Mouse (Mus musculus) embryonic facial prominence, embryonic 13.5 days (tissue): Measurements from ENCODE around the gene Olfr389. TPM values are rescaled to one million over a fixed set of nuclear protein-coding genes. Genes with fewer than 3 reads are reported as not detected.

Experiments used
- ATAC-seq: fragments of 200-750 bp; cut with Nextera tagmentation; 2 replicates; pipeline ENCODE4 v1.8.0; 2017; ENCODE audit warnings: low read depth; ENCODE audit not compliant: insufficient number of reproducible peaks, insufficient read depth, low FRiP score, low TSS enrichment
- H3K27ac ChIP-seq: fragments of 300-500 bp; sonication (generic); 2 replicates; pipeline ENCODE4 v1.5.1; 2015; ENCODE audit warnings: moderate library complexity, mild to moderate bottlenecking, inconsistent platforms
- H3K27me3 ChIP-seq: fragments of 300-500 bp; sonication (generic); 2 replicates; pipeline ENCODE4 v1.6.1; 2015; ENCODE audit warnings: mild to moderate bottlenecking, inconsistent platforms
- H3K36me3 ChIP-seq: fragments of 300-500 bp; sonication (generic); 2 replicates; pipeline ENCODE4 v1.6.1; 2015; ENCODE audit warnings: mild to moderate bottlenecking, inconsistent platforms
- H3K4me1 ChIP-seq: fragments of 300-500 bp; sonication (generic); 2 replicates; pipeline ENCODE4 v1.6.1; 2015; ENCODE audit warnings: inconsistent platforms
- H3K4me2 ChIP-seq: fragments of 300-500 bp; sonication (generic); 2 replicates; pipeline ENCODE4 v1.6.1; 2015; ENCODE audit warnings: moderate library complexity, mild to moderate bottlenecking, inconsistent platforms
- H3K4me3 ChIP-seq: fragments of 300-500 bp; sonication (generic); 2 replicates; pipeline ENCODE4 v1.5.1; 2015; ENCODE audit warnings: mild to moderate bottlenecking, inconsistent platforms
- H3K9ac ChIP-seq: fragments of 300-500 bp; sonication (generic); 2 replicates; pipeline ENCODE4 v1.6.1; 2015; ENCODE audit warnings: mild to moderate bottlenecking, inconsistent platforms
- H3K9me3 ChIP-seq: fragments of 300-500 bp; sonication (generic); 2 replicates; pipeline ENCODE4 v1.6.1; 2016; ENCODE audit warnings: inconsistent platforms
- whole genome bisulfite sequencing: fragments of 180-500 bp; shearing (Covaris S2); methylation state at CpG from one replicate; pipeline ENCODE4 v1.1.7; 2015; ENCODE audit warnings: mixed read lengths; 5-methylcytosine and 5-hydroxymethylcytosine counted together
- polyA plus RNA-seq: library from polyadenylated mRNA; unstranded; fragments of >200 nt; fragmentation: Nextera tagmentation; extraction: Ambion mirVana; gene quantifications from 2 replicates; pipeline ENCODE4 v1.2.1, GENCODE M21; 2015

Olfr389 gene
- not detected in 2 replicates for polyA plus RNA-seq

- Histone ChIP-seq H3K36me3 (no peaks in the 10 kb centered on the region), H3K4me1 (no peaks in the 10 kb centered on the region), H3K4me2 (no peak within 1 kb of the TSS), H3K9me3 (no peaks in the 10 kb centered on the region), H3K27ac (no peak within 1 kb of the TSS), H3K4me3 (no peak within 1 kb of the TSS), H3K27me3 (no peaks in the 10 kb centered on the region), H3K9ac (no peak within 1 kb of the TSS)
- ATAC-seq, result no peak
- 86% methylated on average over 1 of the region's 1 CpGs for WGBS
Observed at GRCm38 (mm10) chr11:73780613-73781012, at the start of gene Olfr389. Olfr389 (minus strand) TSS chr11:73780713.

DNA sequence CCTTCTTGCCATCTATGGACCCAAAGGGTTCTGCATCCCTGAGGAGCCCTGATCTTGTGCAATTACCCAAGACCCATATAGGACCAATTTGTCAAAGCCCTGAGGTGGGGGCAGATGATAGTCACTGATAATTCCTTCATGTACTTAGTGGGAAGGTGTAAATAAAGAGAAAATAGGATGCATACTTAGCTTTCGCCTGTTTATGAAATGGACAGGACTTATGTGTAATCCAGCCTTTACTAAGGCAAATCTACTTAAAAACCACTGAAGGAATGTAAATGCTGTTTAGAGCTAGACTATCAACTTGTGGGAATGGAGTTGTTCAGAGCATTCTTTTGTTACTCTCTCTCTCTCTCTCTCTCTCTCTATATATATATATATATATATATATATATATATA is 36.4 kb upstream of the Olfr389 start, which contains the start of gene Olfr392:
Gene Olfr392 (minus strand): TSS at position 101 of the 400 bp plus-strand sequence.
- no peak within 1 kb of the TSS for H3K4me3 ChIP-seq
- no peaks in the 10 kb centered on the region for H3K9me3 ChIP-seq
- H3K27me3 ChIP-seq, result no peaks in the 10 kb centered on the region
- H3K4me2 ChIP-seq, result no peak within 1 kb of the TSS
- WGBS, result 92% methylated on average over 1 of the region's 1 CpGs
- H3K36me3 ChIP-seq, result no peaks in the 10 kb centered on the region
- no peaks in the 10 kb centered on the region for H3K4me1 ChIP-seq
- H3K9ac ChIP-seq, result no peak within 1 kb of the TSS
- no peak within 1 kb of the TSS for H3K27ac ChIP-seq
- no peak for ATAC-seq

GRCm38 (mm10) chr11:73802952-73803351 is 22.4 kb upstream of the Olfr389 start, which contains the start of gene Olfr391-ps:
Olfr391-ps (minus strand) TSS chr11:73803052.
- no peaks in the 10 kb centered on the region for H3K4me1 ChIP-seq
- H3K27ac ChIP-seq, result no peak within 1 kb of the TSS
- no peaks in the 10 kb centered on the region for H3K36me3 ChIP-seq
- no peak within 1 kb of the TSS for H3K9ac ChIP-seq
- no peaks in the 10 kb centered on the region for H3K9me3 ChIP-seq
- no peak within 1 kb of the TSS for H3K4me2 ChIP-seq
- no peaks in the 10 kb centered on the region for H3K27me3 ChIP-seq
- H3K4me3 ChIP-seq, result no peak within 1 kb of the TSS
- ATAC-seq, result no peak
- 26% methylated on average over 1 of the region's 1 CpGs for WGBS

DNA sequence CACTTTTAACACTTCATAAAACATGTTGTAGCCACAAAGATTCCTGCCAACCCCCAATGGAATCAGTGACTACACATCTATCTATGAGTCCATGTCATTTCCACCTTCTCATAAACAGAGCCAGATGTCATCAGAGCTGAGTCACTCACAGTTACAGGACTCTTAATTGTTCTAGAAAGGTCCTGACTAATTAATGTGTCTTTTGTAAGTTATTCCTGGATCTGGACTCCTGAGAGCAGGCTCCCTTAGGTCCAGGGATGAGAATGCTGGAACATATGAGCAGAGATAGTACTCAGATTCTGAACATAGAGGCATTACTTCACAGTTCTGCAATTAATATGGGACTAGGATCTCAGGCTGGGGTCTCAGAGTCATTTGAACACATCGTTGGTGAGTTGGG is 2.2 kb upstream of the Olfr389 start, which contains the start of gene Olfr390:
Gene Olfr390 (plus strand): TSS at position 301 of the 400 bp plus-strand sequence.
- no peak for ATAC-seq
- Histone ChIP-seq H3K36me3 (no peaks in the 10 kb centered on the region), H3K4me1 (no peaks in the 10 kb centered on the region), H3K4me3 (no peak within 1 kb of the TSS), H3K27me3 (no peaks in the 10 kb centered on the region), H3K27ac (no peak within 1 kb of the TSS), H3K9me3 (no peaks in the 10 kb centered on the region), H3K4me2 (no peak within 1 kb of the TSS), H3K9ac (no peak within 1 kb of the TSS)
- WGBS, result 71% methylated on average over 1 of the region's 1 CpGs

DNA sequence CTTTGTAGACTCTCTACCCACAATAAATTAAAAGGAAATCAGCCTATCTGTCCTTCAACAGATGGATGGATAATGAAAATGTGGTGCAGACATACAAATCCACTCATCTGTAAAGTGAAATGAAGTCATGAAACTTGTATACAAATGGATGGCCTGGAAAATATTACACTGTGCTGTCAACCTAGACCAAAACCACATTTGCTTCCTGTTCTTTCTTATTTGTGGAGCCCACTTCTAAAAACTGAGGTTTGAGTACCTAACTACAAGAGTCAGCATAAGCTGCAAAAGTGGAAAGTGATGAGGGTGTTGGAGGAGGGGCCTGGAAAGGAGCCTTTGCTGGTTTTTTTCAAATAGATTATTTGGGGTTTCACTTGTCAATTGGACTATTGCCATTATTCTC is 21.4 kb downstream of the Olfr389 start:
- Histone ChIP-seq H3K4me3 (no peak overlapping the region), H3K27me3 (no peaks in the 10 kb centered on the region), H3K4me2 (no peak overlapping the region), H3K9me3 (peaks cover 5% of the 10 kb centered on the region; the same call in 1 of the 2 replicates), H3K9ac (no peak overlapping the region), H3K4me1 (no peaks in the 10 kb centered on the region), H3K36me3 (no peaks in the 10 kb centered on the region), H3K27ac (no peak overlapping the region)
- no peak for ATAC-seq

Other genes with a start within 250 kb of the Olfr389 start
- not detected in 2 replicates for gene Olfr385, start 187.7 kb downstream of the Olfr389 start, polyA plus RNA-seq
- not detected in 2 replicates for gene Olfr384, start 182.1 kb downstream of the Olfr389 start, polyA plus RNA-seq
- not detected in 2 replicates for gene Zfp735, start 91.9 kb downstream of the Olfr389 start, polyA plus RNA-seq
- not detected in 2 replicates for gene Olfr390, start 2.3 kb upstream of the Olfr389 start, polyA plus RNA-seq
- not detected in 2 replicates for gene Olfr391-ps, start 22.3 kb upstream of the Olfr389 start, polyA plus RNA-seq
- not detected in 2 replicates for gene Olfr392, start 36.3 kb upstream of the Olfr389 start, polyA plus RNA-seq
- gene Olfr393, start 70.7 kb upstream of the Olfr389 start, polyA plus RNA-seq, result not detected in 2 replicates
- gene Olfr394, start 110.1 kb upstream of the Olfr389 start, polyA plus RNA-seq, result not detected in 2 replicates
- not detected in 2 replicates for gene Olfr395, start 128.6 kb upstream of the Olfr389 start, polyA plus RNA-seq
- gene Olfr23, start 156.0 kb upstream of the Olfr389 start, polyA plus RNA-seq, result 0.14 TPM in 1 of 2 replicates, not detected in the other
- gene Olfr397, start 180.1 kb upstream of the Olfr389 start, polyA plus RNA-seq, result not detected in 2 replicates
- not detected in 2 replicates for gene Olfr398, start 209.7 kb upstream of the Olfr389 start, polyA plus RNA-seq